ENCODE assay signal across 23 mouse cellular contexts in the genomic region with DNA sequence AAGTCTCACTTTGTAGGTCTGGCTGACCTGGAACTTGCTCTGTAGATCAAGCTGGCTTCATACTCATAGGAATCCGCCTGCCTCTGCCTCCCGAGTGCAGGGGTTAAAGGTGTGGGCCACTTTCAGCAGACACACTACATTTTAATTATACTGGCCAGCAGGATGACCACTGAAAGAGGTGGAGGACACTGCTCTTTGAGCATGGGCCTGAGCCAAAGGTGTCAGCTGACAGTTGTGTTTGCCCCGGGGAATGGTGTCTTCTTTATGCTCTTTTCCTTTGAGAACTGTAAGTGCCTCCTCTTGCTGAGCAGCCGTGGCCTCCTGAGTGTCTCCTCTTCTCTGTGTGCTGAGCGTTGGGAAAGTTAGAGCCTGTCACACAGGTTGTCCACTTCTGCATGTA. TPM values are rescaled to one million over a fixed set of nuclear protein-coding genes. Genes with fewer than 3 reads are reported as not detected.
A peak's percentile ranks its signal among the peaks of the same experiment; 100 is the strongest.
DNase-seq lines count a peak whose midpoint lies in the region; ATAC-seq and TF ChIP-seq lines count a peak whose summit lies in the region.
"Had no signal": no experiment of that assay in that cellular context is flagged by ENCODE, and none has a peak within 500 bp of the region (broad histone marks: within the 10 kb centered on the region; RNA-seq: fewer than 3 reads in every experiment).

No protein-coding gene starts in this region.

- 84% methylated on average over 5 of the region's 5 CpGs for WGBS in forebrain, embryonic 13.5 days
- 76% methylated on average over 5 of the region's 5 CpGs for WGBS in forebrain, postnatal 0 days

- no peaks in the 10 kb centered on the region for H3K27me3 ChIP-seq in forebrain, embryonic 13.5 days
- H3K27me3 ChIP-seq in forebrain, postnatal 0 days (ENCODE audit: insufficient read depth, low read length), result no peaks in the 10 kb centered on the region
- H3K27me3 ChIP-seq: CH12.LX; embryonic facial prominence, embryonic 12.5 days; Patski had no signal

- ATAC-seq in forebrain, embryonic 13.5 days, result no peak
- ATAC-seq in forebrain, postnatal 0 days, result no peak
- ATAC-seq: activated CD4-positive, CD25-positive, alpha-beta regulatory T cell, adult 4 months; CD4-positive, CD25-positive, alpha-beta regulatory T cell, adult 4 months; Patski had no signal

- peak overlapping the region; percentile 20; the same call in 1 of the 2 replicates for H3K27ac ChIP-seq in forebrain, embryonic 13.5 days
- no peak overlapping the region for H3K27ac ChIP-seq in forebrain, postnatal 0 days (ENCODE audit: low read depth, low read length)
- peak overlapping the region; percentile 57 for H3K27ac ChIP-seq in gastrocnemius, adult 2 months
- H3K27ac ChIP-seq: embryonic facial prominence, embryonic 10.5 days; embryonic facial prominence, embryonic 12.5 days had no signal

- intact Hi-C loops in gastrocnemius, adult 2 months (cut with DNase I), result loop anchor here (1.0 to 2.0 kb wide), 3 partner anchors 59 to 141 kb away; no protein-coding TSS in a partner anchor

- DNase-seq in forebrain, postnatal 0 days, result no peak
- no peak for DNase-seq in gastrocnemius, adult 2 months
- DNase-seq in gastrocnemius, postnatal 4 days (ENCODE audit: low spot score in 2 of 2), result no peak
- peak; percentile 55 for DNase-seq in kidney, adult 9 months
- DNase-seq in kidney, adult 11 months, result no peak
- peak; percentile 32 to 60 for DNase-seq in kidney, postnatal 36 days
- no peak for DNase-seq in kidney, postnatal 4 days
- DNase-seq: adrenal gland, adult 8-10 months; adrenal gland, postnatal 14 days; adrenal gland, postnatal 36 days; B cell, adult 2 months; cerebellum, adult 11-12 months; cerebellum, adult 9-10 months; cerebellum, postnatal 10 days; cerebellum, postnatal 25 days had no signal

- TF ChIP-seq CTCF in forebrain, postnatal 0 days (IDR thresholded peaks at IDR 0.05; ENCODE audit: low read depth), result no peak
- TF ChIP-seq CTCF in gastrocnemius, adult 2 months (IDR thresholded peaks at IDR 0.05), result no peak

- H3K9ac ChIP-seq in forebrain, embryonic 13.5 days, result no peak overlapping the region
- no peak overlapping the region for H3K9ac ChIP-seq in forebrain, postnatal 0 days
- H3K9ac ChIP-seq: embryonic facial prominence, embryonic 12.5 days had no signal

- no peaks in the 10 kb centered on the region for H3K36me3 ChIP-seq in forebrain, embryonic 13.5 days (ENCODE audit: poor library complexity, severe bottlenecking)
- H3K36me3 ChIP-seq in forebrain, postnatal 0 days (ENCODE audit: insufficient read depth), result no peaks in the 10 kb centered on the region

- H3K4me3 ChIP-seq in forebrain, embryonic 13.5 days, result no peak overlapping the region
- no peak overlapping the region for H3K4me3 ChIP-seq in forebrain, postnatal 0 days (ENCODE audit: low read depth, low read length)
- no peak overlapping the region for H3K4me3 ChIP-seq in gastrocnemius, adult 2 months
- H3K4me3 ChIP-seq: embryonic facial prominence, embryonic 10.5 days; embryonic facial prominence, embryonic 12.5 days had no signal

- H3K4me1 ChIP-seq in forebrain, embryonic 13.5 days, result peaks cover 64% of the 10 kb centered on the region
- H3K4me1 ChIP-seq in forebrain, postnatal 0 days (ENCODE audit: insufficient read depth), result peaks cover 15% of the 10 kb centered on the region

- no peaks in the 10 kb centered on the region for H3K9me3 ChIP-seq in forebrain, embryonic 13.5 days (replicated peaks)
- no peaks in the 10 kb centered on the region for H3K9me3 ChIP-seq in forebrain, postnatal 0 days (ENCODE audit: low read length)
- H3K9me3 ChIP-seq: embryonic facial prominence, embryonic 10.5 days; embryonic facial prominence, embryonic 12.5 days; G1E had no signal

- no peak overlapping the region for H3K4me2 ChIP-seq in forebrain, embryonic 13.5 days
- no peak overlapping the region for H3K4me2 ChIP-seq in forebrain, postnatal 0 days (ENCODE audit: low read depth)
- H3K4me2 ChIP-seq: embryonic facial prominence, embryonic 12.5 days had no signal

RNA-seq across cellular contexts. Expression of gene Med13l, which starts 35.4 kb away (rescaled TPM):
- polyA plus RNA-seq in forebrain, embryonic 13.5 days (2015; fragmentation: Nextera tagmentation; extraction: Ambion mirVana), result 17.8 and 18.6 TPM in 2 replicates
- total RNA-seq in forebrain, postnatal 0 days (2014; rRNA removed), result 27.9 and 31.0 TPM in 2 replicates
- 9.1 and 12.5 TPM in 2 replicates for polyA plus RNA-seq in forebrain, postnatal 0 days (2015; fragmentation: Nextera tagmentation; extraction: Ambion mirVana)
- total RNA-seq in gastrocnemius, adult 2 months (2021), result 10 to 100 TPM; 21.5 to 28.3 TPM
- 10 to 100 TPM; 38.6 to 42.3 TPM for total RNA-seq in gastrocnemius, postnatal 4 days (2021)

Comparison
In these comparisons a context has a peak if more than half of its experiments do, and no peak if none do; other contexts are left out.
1. DNase-seq: peak in kidney, adult 9 months (single experiment) and kidney, postnatal 36 days (2 of 2); none in forebrain, postnatal 0 days (single experiment), gastrocnemius, adult 2 months (single experiment), gastrocnemius, postnatal 4 days (0 of 2), kidney, adult 11 months (single experiment) and kidney, postnatal 4 days (0 of 2).